9 mouse cellular contexts compared by ENCODE assay signal in genomic region chr14:20113189-20113961, GRCm38 (mm10). TPM values are rescaled to one million over a fixed set of nuclear protein-coding genes. Genes with fewer than 3 reads are reported as not detected.
DNase-seq lines count a peak whose midpoint lies in the region; ATAC-seq and TF ChIP-seq lines count a peak whose summit lies in the region.
"Had no signal": no experiment of that assay in that cellular context is flagged by ENCODE, and none has a peak within 500 bp of the region (broad histone marks: within the 10 kb centered on the region; RNA-seq: fewer than 3 reads in every experiment).

No protein-coding gene starts in this region.

- no peak overlapping the region for H3K9ac ChIP-seq in kidney, embryonic 16.5 days (replicated peaks; ENCODE audit: low read length)
- no peak overlapping the region for H3K9ac ChIP-seq in liver, embryonic 15.5 days
- H3K9ac ChIP-seq: limb, embryonic 13.5 days had no signal

- H3K4me1 ChIP-seq in kidney, embryonic 16.5 days (ENCODE audit: insufficient read depth, low read length): peaks cover 25% of the 10 kb centered on the region
- peaks cover 26% of the 10 kb centered on the region for H3K4me1 ChIP-seq in kidney, adult 2 months (ENCODE audit: control insufficient read depth, insufficient read depth, low read length)
- H3K4me1 ChIP-seq in liver, embryonic 15.5 days (replicated peaks): peaks cover 8% of the 10 kb centered on the region
- H3K4me1 ChIP-seq: limb, embryonic 13.5 days had no signal

- peak; percentile 44; the same call in 1 of the 2 replicates for ATAC-seq in kidney, embryonic 16.5 days (ENCODE audit: low FRiP score, low TSS enrichment)
- peak; percentile 71 for ATAC-seq in liver, embryonic 15.5 days (ENCODE audit: insufficient read depth)
- ATAC-seq in cerebellum, adult (ENCODE audit: insufficient number of reproducible peaks, low FRiP score, low TSS enrichment): no peak

- H3K27me3 ChIP-seq in kidney, embryonic 16.5 days (ENCODE audit: insufficient read depth, low read length): no peaks in the 10 kb centered on the region
- H3K27me3 ChIP-seq in kidney, adult 2 months (replicated peaks; ENCODE audit: control insufficient read depth, insufficient read depth, low read length): no peaks in the 10 kb centered on the region
- H3K27me3 ChIP-seq in liver, embryonic 15.5 days: no peaks in the 10 kb centered on the region

- no peak overlapping the region for H3K27ac ChIP-seq in kidney, embryonic 16.5 days (ENCODE audit: low read length)
- H3K27ac ChIP-seq in kidney, adult 2 months (ENCODE audit: insufficient read depth, low read depth, low read length): no peak overlapping the region
- H3K27ac ChIP-seq in liver, embryonic 15.5 days (replicated peaks): no peak overlapping the region
- H3K27ac ChIP-seq: limb, embryonic 13.5 days had no signal

- DNase-seq in adrenal gland, adult 2 months: peak; percentile 5
- no peak for DNase-seq in adrenal gland, postnatal 25 days
- no peak for DNase-seq in kidney, adult 2 months
- peak; percentile 6 for DNase-seq in Muller cell, postnatal 12 days (ENCODE audit: inconsistent ontology term)
- no peak for DNase-seq in layer of hippocampus, adult 8-10 months (ENCODE audit: low spot score in 2 of 2)

- no peak overlapping the region for H3K4me3 ChIP-seq in kidney, embryonic 16.5 days (ENCODE audit: low read length)
- no peak overlapping the region for H3K4me3 ChIP-seq in kidney, adult 2 months (ENCODE audit: insufficient read depth, low read depth, low read length)
- H3K4me3 ChIP-seq in liver, embryonic 15.5 days (replicated peaks): no peak overlapping the region
- H3K4me3 ChIP-seq: limb, embryonic 13.5 days had no signal

- TF ChIP-seq POLR2A in kidney, adult 2 months (IDR thresholded peaks at IDR 0.05; ENCODE audit: low read depth, low read length): no peak

- no peaks in the 10 kb centered on the region for H3K9me3 ChIP-seq in kidney, embryonic 16.5 days (ENCODE audit: low read length)
- no peaks in the 10 kb centered on the region for H3K9me3 ChIP-seq in liver, embryonic 15.5 days (replicated peaks)
- H3K9me3 ChIP-seq: limb, embryonic 13.5 days had no signal

- TF ChIP-seq CTCF in kidney, adult 2 months (conservative IDR thresholded peaks at IDR 0.05; ENCODE audit: insufficient read depth, insufficient read length, low read depth, low read length): no peak

- 29% methylated on average over 7 of the region's 7 CpGs for WGBS in kidney, embryonic 16.5 days
- WGBS in kidney, adult 2 months: 34% methylated on average over 7 of the region's 7 CpGs
- WGBS in liver, embryonic 15.5 days (ENCODE audit: insufficient replicate concordance): 26% methylated on average over 7 of the region's 7 CpGs

- H3K36me3 ChIP-seq in kidney, embryonic 16.5 days (ENCODE audit: insufficient read depth, low read length): 0 out of 2 replicates have a peak, but pooled peaks cover 2% of the 10 kb centered on the region
- no peaks in the 10 kb centered on the region for H3K36me3 ChIP-seq in kidney, adult 2 months (ENCODE audit: control insufficient read depth, insufficient read depth, low read length)
- H3K36me3 ChIP-seq in liver, embryonic 15.5 days (replicated peaks): no peaks in the 10 kb centered on the region
- H3K36me3 ChIP-seq: limb, embryonic 13.5 days had no signal

- no peak overlapping the region for H3K4me2 ChIP-seq in kidney, embryonic 16.5 days (replicated peaks; ENCODE audit: low read depth, low read length)
- H3K4me2 ChIP-seq in liver, embryonic 15.5 days: no peak overlapping the region
- H3K4me2 ChIP-seq: limb, embryonic 13.5 days had no signal

RNA-seq across cellular contexts. Expression of gene Saysd1, which starts 25.0 kb away (rescaled TPM):
- 1 to 10 TPM; 6.2 to 7.0 TPM for total RNA-seq in adrenal gland, adult 2 months (2021)
- polyA plus RNA-seq in adrenal gland, adult 2 months (2012; rRNA removed): 8.5 and 9.8 TPM in 2 replicates
- 8.2 and 9.0 TPM in 2 replicates for total RNA-seq in adrenal gland, postnatal 25 days (2021)
- polyA plus RNA-seq in kidney, embryonic 16.5 days (2015; fragmentation: Nextera tagmentation; extraction: Ambion mirVana): 13.4 and 13.6 TPM in 2 replicates
- polyA plus RNA-seq in kidney, adult 2 months (2012; rRNA removed): 10.8 and 11.4 TPM in 2 replicates
- polyA plus RNA-seq in liver, embryonic 15.5 days (2015; fragmentation: Nextera tagmentation; extraction: Ambion mirVana): 3.8 and 4.1 TPM in 2 replicates
- total RNA-seq in layer of hippocampus, adult 8-10 months (2022): 1 to 10 TPM; 4.2 to 5.9 (median 4.8) TPM

Comparison
In these comparisons a context has a peak if more than half of its experiments do, and no peak if none do; other contexts are left out.
1. DNase-seq: peak in adrenal gland, adult 2 months (single experiment) and Muller cell, postnatal 12 days (single experiment); none in adrenal gland, postnatal 25 days (single experiment), kidney, adult 2 months (single experiment) and layer of hippocampus, adult 8-10 months (0 of 2).